Mouse (Mus musculus) layer of hippocampus, adult 9-11 months (tissue): ENCODE measurements at regions not wholly inside any gene's neighbourhood (a gene's known extent, or its start where the extent isn't known, plus 50 kb on each side); places are given as distances from the start of the nearest gene placed in this dataset.

Experiments
- DNase-seq: peaks from one replicate; pipeline ENCODE4 v3.0.0; 2022

GRCm38 (mm10) chr9:6027272-6027671 lies 141.1 kb upstream of the Pdgfd start:
- DNase-seq = no peak

- DNase-seq = no peak
These were observed 102.0 kb upstream of the Pdgfd start for GRCm38 (mm10) chr9:6066419-6066818.

- DNase-seq = no peak
These were observed 100.9 kb upstream of the Pdgfd start for GRCm38 (mm10) chr9:6067460-6067859.

- no peak for DNase-seq
These were observed 87.1 kb upstream of the Pdgfd start for GRCm38 (mm10) chr9:6081271-6081670.

- no peak for DNase-seq
These were observed 78.5 kb upstream of the Pdgfd start for GRCm38 (mm10) chr9:6089913-6090312.

- no peak for DNase-seq
These were observed 77.6 kb upstream of the Pdgfd start for GRCm38 (mm10) chr9:6090747-6091146.

- peak; percentile 5 for DNase-seq
These were observed 60.3 kb upstream of the Pdgfd start for GRCm38 (mm10) chr9:6108093-6108492.
